Mouse (Mus musculus) myocyte (in vitro differentiated cells): ENCODE data around the gene Nos1ap. TPM values are rescaled to one million over a fixed set of nuclear protein-coding genes. Genes with fewer than 3 reads are reported as not detected.

Source experiments
- H3K27me3 ChIP-seq: one replicate; pipeline ENCODE4 v1.6.1; 2011; ENCODE audit not compliant: control insufficient read depth, insufficient read depth, insufficient read length
- H3K36me3 ChIP-seq: one replicate; pipeline ENCODE4 v1.6.1; 2011; ENCODE audit not compliant: control insufficient read depth, insufficient read depth
- H3K4me2 ChIP-seq: one replicate; pipeline ENCODE4 v1.6.1; 2011; ENCODE audit warnings: low read depth, control low read depth
- H3K4me3 ChIP-seq: one replicate; pipeline ENCODE4 v1.5.1; 2011; ENCODE audit warnings: mild to moderate bottlenecking, control low read depth, moderate library complexity
- H3K79me2 ChIP-seq: one replicate; pipeline ENCODE4 v1.6.1; 2011; ENCODE audit not compliant: control insufficient read depth, insufficient read depth
- H3ac ChIP-seq: one replicate; pipeline ENCODE4 v1.6.1; 2011; ENCODE audit not compliant: control insufficient read depth, insufficient read length
- CEBPB ChIP-seq: IDR thresholded peaks from 2 replicates; pipeline ENCODE4 v1.6.1; 2011; ENCODE audit warnings: mild to moderate bottlenecking, moderate library complexity; ENCODE audit not compliant: poor library complexity, insufficient read depth, severe bottlenecking
- E2F4 ChIP-seq: IDR thresholded peaks from one replicate; pipeline ENCODE4 v1.6.1; 2011; ENCODE audit warnings: mild to moderate bottlenecking, control low read depth, moderate library complexity; ENCODE audit not compliant: insufficient read depth
- MAX ChIP-seq: IDR thresholded peaks from one replicate; pipeline ENCODE4 v1.6.1; 2011; ENCODE audit warnings: low read depth, mild to moderate bottlenecking, control low read depth
- MYOD1 ChIP-seq, 3 experiments: IDR thresholded peaks; one replicate each; pipeline ENCODE4 v1.6.1; 2011; ENCODE audit warnings: control low read depth in 2 of 3, low read depth in 2 of 3, mild to moderate bottlenecking in 2 of 3, moderate library complexity in 1 of 3; ENCODE audit not compliant: insufficient read length in 2 of 3, control insufficient read depth in 1 of 3
- MYOG ChIP-seq, 3 experiments: IDR thresholded peaks; one replicate each; pipeline ENCODE4 v1.6.1; 2011; ENCODE audit warnings: control low read depth in 2 of 3, low read depth in 2 of 3, mild to moderate bottlenecking in 2 of 3; ENCODE audit not compliant: insufficient read length in 2 of 3, control insufficient read depth in 1 of 3, insufficient read depth in 1 of 3
- POLR2A ChIP-seq: IDR thresholded peaks from one replicate; pipeline ENCODE4 v1.6.1; 2011; ENCODE audit warnings: low read depth, mild to moderate bottlenecking, control low read depth, moderate library complexity; ENCODE audit not compliant: insufficient read length
- POLR2AphosphoS2 ChIP-seq: IDR thresholded peaks from one replicate; pipeline ENCODE4 v1.6.1; 2011; ENCODE audit warnings: low read depth, control low read depth; ENCODE audit not compliant: insufficient read length
- REST ChIP-seq: IDR thresholded peaks from one replicate; pipeline ENCODE4 v1.6.1; 2011; ENCODE audit warnings: mild to moderate bottlenecking, control low read depth, moderate library complexity; ENCODE audit not compliant: insufficient read depth, insufficient read length
- SRF ChIP-seq: IDR thresholded peaks from one replicate; pipeline ENCODE4 v1.6.1; 2011; ENCODE audit warnings: low read depth; ENCODE audit not compliant: control insufficient read depth, insufficient read length
- TCF12 ChIP-seq: IDR thresholded peaks from one replicate; pipeline ENCODE4 v1.6.1; 2011; ENCODE audit warnings: mild to moderate bottlenecking, control low read depth; ENCODE audit not compliant: poor library complexity, insufficient read depth, severe bottlenecking
- TCF3 ChIP-seq: IDR thresholded peaks from one replicate; pipeline ENCODE4 v1.6.1; 2011; ENCODE audit warnings: low read depth, control low read depth; ENCODE audit not compliant: insufficient read length
- USF1 ChIP-seq: IDR thresholded peaks from one replicate; pipeline ENCODE4 v1.6.1; 2011; ENCODE audit warnings: low read depth, mild to moderate bottlenecking, control low read depth, moderate library complexity
- polyA plus RNA-seq: library from polyadenylated mRNA; unstranded; fragments of >200 nt; fragmentation: generic; extraction: Trizol; gene quantifications from one replicate; pipeline ENCODE4 v1.2.1, GENCODE M21; 2012; ENCODE audit warnings: missing spikeins

The Nos1ap gene
- polyA plus RNA-seq, 1 experiment: 0.14 TPM

GRCm38 (mm10) chr1:170608461-170609071, 18.9 kb upstream of the Nos1ap start:
- H3K36me3 ChIP-seq: no peaks in the 10 kb centered on the region
- no peak overlapping the region for H3ac ChIP-seq
- no peak for TF ChIP-seq E2F4
- TF ChIP-seq TCF3: no peak
- TF ChIP-seq MYOG (IDR thresholded peaks at IDR 0.05; ENCODE audit: control insufficient read depth in 1 of 3, insufficient read depth in 1 of 3, insufficient read length in 2 of 3, low read depth in 2 of 3): no peak
- TF ChIP-seq SRF: no peak
- TF ChIP-seq TCF12: no peak
- no peak for TF ChIP-seq POLR2AphosphoS2
- TF ChIP-seq POLR2A: no peak
- no peak for TF ChIP-seq MAX
- no peak for TF ChIP-seq CEBPB
- no peak for TF ChIP-seq USF1
- no peak for TF ChIP-seq REST
- no peak for TF ChIP-seq MYOD1 (IDR thresholded peaks at IDR 0.05; ENCODE audit: control insufficient read depth in 1 of 3, insufficient read length in 2 of 3, low read depth in 2 of 3)
- peaks cover 8% of the 10 kb centered on the region for H3K27me3 ChIP-seq
- H3K4me3 ChIP-seq: no peak overlapping the region
- no peak overlapping the region for H3K4me2 ChIP-seq
- no peaks in the 10 kb centered on the region for H3K79me2 ChIP-seq

- no peaks in the 10 kb centered on the region for H3K79me2 ChIP-seq
These were observed 17.7 kb upstream of the Nos1ap start for GRCm38 (mm10) chr1:170607231-170607917.

GRCm38 (mm10) chr1:170605228-170606001, 15.8 kb upstream of the Nos1ap start:
- Histone ChIP-seq H3K27me3 (peaks cover 18% of the 10 kb centered on the region), H3K4me2 (no peak overlapping the region), H3K36me3 (no peaks in the 10 kb centered on the region), H3ac (no peak overlapping the region), H3K4me3 (no peak overlapping the region), H3K79me2 (no peaks in the 10 kb centered on the region)
- TF ChIP-seq MYOD1 (IDR thresholded peaks at IDR 0.05; ENCODE audit: control insufficient read depth in 1 of 3, insufficient read length in 2 of 3, low read depth in 2 of 3) (no peak), POLR2A (no peak)

More at GRCm38 (mm10) chr1:170607231-170607917, 17.7 kb upstream of the Nos1ap start:
- no peak for TF ChIP-seq REST
- TF ChIP-seq POLR2A: no peak
- TF ChIP-seq TCF12: no peak
- TF ChIP-seq MAX: no peak
- no peak for TF ChIP-seq MYOG (IDR thresholded peaks at IDR 0.05; ENCODE audit: control insufficient read depth in 1 of 3, insufficient read depth in 1 of 3, insufficient read length in 2 of 3, low read depth in 2 of 3)
- no peak for TF ChIP-seq USF1
- no peak for TF ChIP-seq SRF
- TF ChIP-seq MYOD1 (IDR thresholded peaks at IDR 0.05; ENCODE audit: control insufficient read depth in 1 of 3, insufficient read length in 2 of 3, low read depth in 2 of 3): no peak
- no peak for TF ChIP-seq POLR2AphosphoS2
- TF ChIP-seq TCF3: no peak
- TF ChIP-seq E2F4: no peak
- no peak for TF ChIP-seq CEBPB
- no peak overlapping the region for H3K4me2 ChIP-seq
- peaks cover 8% of the 10 kb centered on the region for H3K27me3 ChIP-seq
- no peaks in the 10 kb centered on the region for H3K36me3 ChIP-seq
- H3K4me3 ChIP-seq: no peak overlapping the region
- H3ac ChIP-seq: no peak overlapping the region

- H3K79me2 ChIP-seq: no peaks in the 10 kb centered on the region
- no peak for TF ChIP-seq REST
- no peak for TF ChIP-seq E2F4
- TF ChIP-seq TCF12: no peak
- no peak for TF ChIP-seq SRF
- no peak for TF ChIP-seq POLR2AphosphoS2
- no peak for TF ChIP-seq CEBPB
- no peak for TF ChIP-seq MYOG (IDR thresholded peaks at IDR 0.05; ENCODE audit: control insufficient read depth in 1 of 3, insufficient read depth in 1 of 3, insufficient read length in 2 of 3, low read depth in 2 of 3)
- no peak for TF ChIP-seq MYOD1 (IDR thresholded peaks at IDR 0.05; ENCODE audit: control insufficient read depth in 1 of 3, insufficient read length in 2 of 3, low read depth in 2 of 3)
- TF ChIP-seq USF1: no peak
- TF ChIP-seq POLR2A: no peak
- no peaks in the 10 kb centered on the region for H3K36me3 ChIP-seq
- H3K27me3 ChIP-seq: peaks cover 1% of the 10 kb centered on the region
- no peak overlapping the region for H3ac ChIP-seq
- H3K4me2 ChIP-seq: no peak overlapping the region
- no peak overlapping the region for H3K4me3 ChIP-seq
These were observed 4.9 kb upstream of the Nos1ap start for GRCm38 (mm10) chr1:170594575-170594974.
